Comparison of ENCODE assay signal across 28 mouse cellular contexts in the genomic region with DNA sequence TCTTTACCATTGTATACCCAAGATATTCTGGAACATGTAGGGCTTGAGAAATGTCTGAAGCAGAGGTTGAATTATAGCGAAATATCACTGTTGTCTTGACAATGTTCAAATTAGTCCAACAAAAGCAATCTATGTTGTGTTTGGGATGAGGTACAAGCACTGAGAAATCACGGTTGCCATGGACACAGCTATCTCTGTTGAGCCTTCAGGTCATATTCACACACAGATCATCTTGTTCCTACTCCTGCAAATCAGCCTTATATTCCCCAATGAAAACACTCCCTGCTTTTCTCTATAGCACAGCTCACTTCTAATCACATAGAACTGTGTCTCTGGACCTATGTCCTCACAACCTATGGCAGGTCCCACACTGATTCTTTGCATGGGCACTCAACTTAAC.
A peak's percentile ranks its signal among the peaks of the same experiment; 100 is the strongest.
DNase-seq lines count a peak whose midpoint lies in the region; ATAC-seq and TF ChIP-seq lines count a peak whose summit lies in the region.
"Had no signal": no experiment of that assay in that cellular context is flagged by ENCODE, and none has a peak within 500 bp of the region (broad histone marks: within the 10 kb centered on the region; RNA-seq: fewer than 3 reads in every experiment).

No protein-coding gene starts in this region.

- H3K36me3 ChIP-seq in midbrain, embryonic 14.5 days (ENCODE audit: control insufficient read depth, insufficient read depth, low read length), result no peaks in the 10 kb centered on the region
- H3K36me3 ChIP-seq in midbrain, embryonic 15.5 days (replicated peaks), result no peaks in the 10 kb centered on the region
- H3K36me3 ChIP-seq: embryonic facial prominence, embryonic 10.5 days; embryonic facial prominence, embryonic 13.5 days; forebrain, embryonic 12.5 days; heart, embryonic 12.5 days; heart, embryonic 15.5 days; hindbrain, embryonic 10.5 days had no signal

- no peak for ATAC-seq in midbrain, embryonic 14.5 days (ENCODE audit: low FRiP score, low TSS enrichment)
- no peak; the same call in 1 of the 2 replicates for ATAC-seq in midbrain, embryonic 15.5 days (replicated peaks)
- ATAC-seq: CD4-positive, CD25-positive, alpha-beta regulatory T cell, adult 4 months; forebrain, embryonic 16.5 days had no signal

- WGBS in midbrain, embryonic 14.5 days, result 82% methylated on average over 2 of the region's 2 CpGs
- 78% methylated on average over 2 of the region's 2 CpGs for WGBS in midbrain, embryonic 15.5 days

- no peak overlapping the region for H3K4me3 ChIP-seq in midbrain, embryonic 14.5 days (replicated peaks; ENCODE audit: low read depth, low read length)
- no peak overlapping the region for H3K4me3 ChIP-seq in midbrain, embryonic 15.5 days
- H3K4me3 ChIP-seq: embryonic facial prominence, embryonic 10.5 days; embryonic facial prominence, embryonic 13.5 days; erythroblast, embryonic 14.5 days; forebrain, embryonic 12.5 days; gastrocnemius, adult 2 months; heart, embryonic 12.5 days; heart, embryonic 15.5 days; hindbrain, embryonic 10.5 days had no signal

- peak; percentile 37 for DNase-seq in midbrain, embryonic 14.5 days
- DNase-seq in brain, adult 2 months (ENCODE audit: low read depth, low spot score), result peak; percentile 33
- DNase-seq in brain, embryonic 14.5 days (ENCODE audit: low read depth), result peak; percentile 40
- DNase-seq in adrenal gland, postnatal 36 days, result no peak
- DNase-seq in urinary bladder, postnatal 14 days (ENCODE audit: low spot score), result no peak
- DNase-seq: adrenal gland, adult 2 months; adrenal gland, postnatal 14 days; cerebellum, adult 11-12 months; cerebellum, adult 8-10 months; cerebellum, postnatal 10 days; cerebellum, postnatal 36 days; embryo, embryonic 11 days; gastrocnemius, adult 2 months; gastrocnemius, postnatal 14 days; heart, adult 11 months; heart, postnatal 10 days; heart, postnatal 36 days had no signal

- H3K9me3 ChIP-seq in midbrain, embryonic 14.5 days (ENCODE audit: control insufficient read depth, low read length), result no peaks in the 10 kb centered on the region
- H3K9me3 ChIP-seq in midbrain, embryonic 15.5 days, result no peaks in the 10 kb centered on the region
- H3K9me3 ChIP-seq: embryonic facial prominence, embryonic 10.5 days; embryonic facial prominence, embryonic 13.5 days; forebrain, embryonic 12.5 days; heart, embryonic 12.5 days; heart, embryonic 15.5 days; hindbrain, embryonic 10.5 days had no signal

- no peak overlapping the region for H3K4me2 ChIP-seq in midbrain, embryonic 14.5 days (ENCODE audit: low read length)
- H3K4me2 ChIP-seq in midbrain, embryonic 15.5 days, result no peak overlapping the region
- H3K4me2 ChIP-seq: embryonic facial prominence, embryonic 13.5 days; forebrain, embryonic 12.5 days; heart, embryonic 12.5 days; heart, embryonic 15.5 days; hindbrain, embryonic 14.5 days had no signal

- H3K27ac ChIP-seq in midbrain, embryonic 14.5 days (replicated peaks; ENCODE audit: low read depth, low read length), result no peak overlapping the region
- H3K27ac ChIP-seq in midbrain, embryonic 15.5 days, result no peak overlapping the region
- H3K27ac ChIP-seq: embryonic facial prominence, embryonic 10.5 days; embryonic facial prominence, embryonic 13.5 days; forebrain, embryonic 12.5 days; gastrocnemius, adult 2 months; heart, embryonic 15.5 days; hindbrain, embryonic 10.5 days; hindbrain, embryonic 14.5 days had no signal

- no peak for TF ChIP-seq POLR2A in brain, embryonic 14.5 days (IDR thresholded peaks at IDR 0.05; ENCODE audit: borderline replicate concordance, extremely low read depth, insufficient read depth, insufficient read length, poor library complexity, severe bottlenecking)

- no peaks in the 10 kb centered on the region for H3K4me1 ChIP-seq in midbrain, embryonic 14.5 days (ENCODE audit: control insufficient read depth, insufficient read depth, low read length)
- H3K4me1 ChIP-seq in midbrain, embryonic 15.5 days, result no peaks in the 10 kb centered on the region
- H3K4me1 ChIP-seq: embryonic facial prominence, embryonic 10.5 days; embryonic facial prominence, embryonic 13.5 days; forebrain, embryonic 12.5 days; heart, embryonic 12.5 days; heart, embryonic 15.5 days; hindbrain, embryonic 10.5 days had no signal

- no peak overlapping the region for H3K9ac ChIP-seq in midbrain, embryonic 14.5 days (replicated peaks; ENCODE audit: low read length)
- no peak overlapping the region for H3K9ac ChIP-seq in midbrain, embryonic 15.5 days
- H3K9ac ChIP-seq: embryonic facial prominence, embryonic 13.5 days; forebrain, embryonic 12.5 days; heart, embryonic 12.5 days; heart, embryonic 15.5 days; hindbrain, embryonic 14.5 days had no signal

- no peaks in the 10 kb centered on the region for H3K27me3 ChIP-seq in midbrain, embryonic 14.5 days (ENCODE audit: control insufficient read depth, insufficient read depth, low read length)
- H3K27me3 ChIP-seq in midbrain, embryonic 15.5 days (replicated peaks), result no peaks in the 10 kb centered on the region
- H3K27me3 ChIP-seq: embryonic facial prominence, embryonic 13.5 days; forebrain, embryonic 12.5 days; heart, embryonic 12.5 days; heart, embryonic 15.5 days had no signal

- no peak for TF ChIP-seq CTCF in brain, embryonic 14.5 days (IDR thresholded peaks at IDR 0.05; ENCODE audit: borderline replicate concordance, extremely low read depth, insufficient read depth, insufficient read length)

Comparison
In these comparisons a context has a peak if more than half of its experiments do, and no peak if none do; other contexts are left out.
1. DNase-seq: peak in midbrain, embryonic 14.5 days (single experiment), brain, adult 2 months (single experiment) and brain, embryonic 14.5 days (single experiment); none in adrenal gland, postnatal 36 days (0 of 2) and urinary bladder, postnatal 14 days (single experiment).